Mouse (Mus musculus): Measurements from ENCODE around the gene Hadhb. TPM values are rescaled to one million over a fixed set of nuclear protein-coding genes. Genes with fewer than 3 reads are reported as not detected.

The Hadhb gene
- polyA plus RNA-seq, 1 experiment from 2014 or later: 139 TPM

DNA sequence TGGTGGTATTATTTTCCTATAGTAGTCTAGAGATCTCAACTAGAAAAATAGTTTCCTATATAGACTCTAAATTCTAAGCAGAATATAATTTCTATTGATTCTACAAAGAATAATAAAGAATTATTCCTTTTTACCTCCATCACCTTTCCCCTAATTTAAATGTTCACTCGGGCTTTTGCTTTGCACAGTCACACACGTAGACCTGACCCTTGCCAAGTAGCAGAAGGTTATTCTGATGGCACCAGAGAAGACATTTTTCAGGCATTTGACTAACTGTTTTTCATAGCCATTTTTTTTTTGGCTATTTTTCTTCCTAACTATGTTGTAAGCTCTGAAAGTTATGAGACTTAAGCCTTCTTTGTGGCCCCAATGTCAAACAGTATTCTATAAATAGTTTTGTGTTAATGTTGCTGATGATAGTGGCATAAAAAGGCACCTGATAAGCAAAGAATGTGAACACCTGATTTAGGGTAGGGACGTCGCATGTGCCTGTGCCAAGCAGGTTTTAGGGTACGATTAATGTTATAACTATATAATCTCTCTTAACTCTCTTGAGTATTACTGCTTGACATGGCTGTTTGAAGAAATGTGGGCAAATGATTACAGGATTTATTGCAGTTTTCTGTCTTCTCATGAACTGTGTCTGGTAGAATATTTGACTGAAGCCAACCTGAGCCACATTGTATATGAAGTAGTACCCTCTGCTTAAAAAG is 10.3 kb downstream of the Hadhb start:
- 88% methylated on average over 5 of the region's 5 CpGs for WGBS
- DNase-seq (ENCODE audit: low spot score) (no peak), ATAC-seq (replicated peaks; ENCODE audit: insufficient number of reproducible peaks, low FRiP score, low TSS enrichment, low read depth) (no peak)
- Histone ChIP-seq H3K4me1 (ENCODE audit: control insufficient read depth, insufficient read depth, low read length) (no peaks in the 10 kb centered on the region), H3K27me3 (ENCODE audit: control insufficient read depth, insufficient read depth, low read length) (no peaks in the 10 kb centered on the region), H3K27ac (replicated peaks; ENCODE audit: low read depth, low read length) (no peak overlapping the region), H3K4me2 (ENCODE audit: low read depth, low read length) (no peak overlapping the region), H3K4me3 (ENCODE audit: low read depth, low read length) (no peak overlapping the region), H3K9ac (replicated peaks; ENCODE audit: low read length) (no peak overlapping the region), H3K36me3 (replicated peaks; ENCODE audit: control insufficient read depth, insufficient read depth, low read depth, low read length) (no peaks in the 10 kb centered on the region; the same call in 1 of the 2 replicates), H3K9me3 (replicated peaks; ENCODE audit: control insufficient read depth, low read length) (no peaks in the 10 kb centered on the region)

DNA sequence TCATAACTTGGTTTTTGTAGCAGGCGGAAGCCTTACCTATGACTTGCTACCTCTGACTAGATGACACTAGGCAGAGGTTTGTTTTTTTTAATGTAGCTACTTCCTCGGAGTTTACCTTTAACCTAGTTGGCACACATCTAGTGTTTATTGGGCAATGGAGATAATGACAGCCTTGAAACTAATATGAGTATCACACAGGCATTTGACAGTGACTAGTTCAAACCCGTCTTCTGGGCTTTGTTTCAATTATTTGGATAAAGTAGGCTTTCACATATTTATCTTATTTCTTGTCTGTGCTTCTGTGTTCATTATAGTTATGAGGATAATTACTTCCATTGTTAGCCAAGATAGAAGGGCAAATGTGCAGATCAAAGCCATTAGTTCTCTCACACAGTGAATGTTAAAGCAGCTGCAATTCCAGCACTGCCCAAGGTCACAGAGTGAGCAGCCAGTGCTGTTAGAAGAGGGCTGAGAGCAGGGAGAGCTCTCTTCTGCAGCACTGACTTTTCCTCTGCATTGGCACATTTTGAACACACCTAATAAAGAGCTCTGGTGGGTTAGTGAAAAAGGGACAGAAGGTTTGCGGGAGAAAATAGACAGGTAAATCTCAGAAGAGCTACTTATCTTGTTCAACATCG is 15.4 kb downstream of the Hadhb start:
- no peak overlapping the region for H3K4me2 ChIP-seq (ENCODE audit: low read depth, low read length)
- DNase-seq (ENCODE audit: low spot score) (no peak), ATAC-seq (replicated peaks; ENCODE audit: insufficient number of reproducible peaks, low FRiP score, low TSS enrichment, low read depth) (no peak)
- no peaks in the 10 kb centered on the region for H3K9me3 ChIP-seq (replicated peaks; ENCODE audit: control insufficient read depth, low read length)
- no peak overlapping the region for H3K9ac ChIP-seq (replicated peaks; ENCODE audit: low read length)
- 86% methylated on average over 5 of the region's 5 CpGs for WGBS
- H3K4me3 ChIP-seq (ENCODE audit: low read depth, low read length): no peak overlapping the region
- H3K27ac ChIP-seq (replicated peaks; ENCODE audit: low read depth, low read length): no peak overlapping the region
- no peaks in the 10 kb centered on the region for H3K27me3 ChIP-seq (ENCODE audit: control insufficient read depth, insufficient read depth, low read length)
- no peaks in the 10 kb centered on the region; the same call in 1 of the 2 replicates for H3K36me3 ChIP-seq (replicated peaks; ENCODE audit: control insufficient read depth, insufficient read depth, low read depth, low read length)
- peaks cover 4% of the 10 kb centered on the region for H3K4me1 ChIP-seq (ENCODE audit: control insufficient read depth, insufficient read depth, low read length)

DNA sequence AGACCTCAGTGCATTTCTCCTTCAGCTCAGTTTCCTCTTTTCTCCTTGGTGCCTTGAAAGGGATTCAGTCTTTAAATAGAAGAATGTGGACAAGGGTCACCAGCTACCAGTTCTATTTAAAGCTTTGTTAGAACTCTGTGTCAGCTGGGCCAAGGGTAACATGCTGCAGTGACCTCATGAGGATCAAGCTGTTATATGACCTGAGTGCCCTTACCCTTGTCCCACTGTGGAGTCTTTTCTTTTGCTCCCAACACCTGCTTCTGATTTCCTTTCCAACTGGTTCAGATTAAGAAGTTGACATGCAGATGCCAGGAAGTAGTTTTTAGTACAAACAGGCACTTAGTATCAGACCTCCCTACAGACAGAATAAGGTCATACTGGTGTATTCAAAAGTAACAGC is 17.1 kb downstream of the Hadhb start:
- H3K4me2 ChIP-seq (ENCODE audit: low read depth, low read length): no peak overlapping the region
- H3K4me1 ChIP-seq (ENCODE audit: control insufficient read depth, insufficient read depth, low read length): peaks cover 4% of the 10 kb centered on the region
- peaks cover 2% of the 10 kb centered on the region; the same call in 1 of the 2 replicates for H3K36me3 ChIP-seq (replicated peaks; ENCODE audit: control insufficient read depth, insufficient read depth, low read depth, low read length)
- H3K9me3 ChIP-seq (replicated peaks; ENCODE audit: control insufficient read depth, low read length): no peaks in the 10 kb centered on the region
- H3K9ac ChIP-seq (replicated peaks; ENCODE audit: low read length): no peak overlapping the region
- H3K27ac ChIP-seq (replicated peaks; ENCODE audit: low read depth, low read length): no peak overlapping the region
- ATAC-seq (replicated peaks; ENCODE audit: insufficient number of reproducible peaks, low FRiP score, low TSS enrichment, low read depth) (peak; percentile 73), DNase-seq (ENCODE audit: low spot score) (peak; percentile 88)
- no peak overlapping the region for H3K4me3 ChIP-seq (ENCODE audit: low read depth, low read length)
- H3K27me3 ChIP-seq (ENCODE audit: control insufficient read depth, insufficient read depth, low read length): no peaks in the 10 kb centered on the region

DNA sequence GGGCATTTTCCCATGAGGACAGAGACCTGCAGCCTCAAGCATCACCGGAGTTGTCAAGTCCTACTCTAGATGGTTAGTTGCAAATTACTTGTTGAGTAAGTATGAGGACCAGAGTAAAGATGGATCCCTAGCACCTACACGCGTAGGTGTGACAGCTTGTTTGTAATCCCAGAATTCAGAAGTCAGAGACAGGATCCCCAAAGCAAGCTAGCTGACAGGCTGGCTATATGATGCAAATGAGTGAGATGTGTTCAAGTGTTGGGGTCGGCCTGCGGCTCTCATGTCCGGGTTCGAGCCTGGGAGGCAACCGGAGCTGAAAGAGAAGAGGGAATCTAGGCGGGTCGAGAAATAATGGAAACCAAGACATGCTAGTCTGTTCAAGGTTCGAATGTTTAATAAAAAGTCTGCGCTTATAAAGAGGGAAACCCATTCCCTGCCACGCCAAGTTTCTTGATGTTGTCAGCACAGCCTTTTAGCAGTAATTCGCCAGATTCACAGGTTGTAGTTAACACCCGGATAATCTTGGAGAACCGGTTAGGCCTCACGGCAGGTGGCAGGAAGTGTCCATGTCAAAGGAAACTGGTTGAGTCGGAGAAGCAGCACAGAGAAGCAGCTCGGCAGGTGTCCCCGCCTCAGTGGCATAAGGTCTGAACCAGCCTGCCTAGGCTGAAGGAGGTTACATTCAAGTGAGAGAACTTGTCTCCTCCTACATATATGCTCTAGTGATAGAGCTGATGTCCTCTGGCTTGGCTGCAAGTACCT is 18.1 kb downstream of the Hadhb start:
- DNase-seq (ENCODE audit: low spot score) (peak; percentile 35), ATAC-seq (replicated peaks; ENCODE audit: insufficient number of reproducible peaks, low FRiP score, low TSS enrichment, low read depth) (no peak)
- H3K27ac ChIP-seq (replicated peaks; ENCODE audit: low read depth, low read length): no peak overlapping the region
- H3K27me3 ChIP-seq (ENCODE audit: control insufficient read depth, insufficient read depth, low read length): no peaks in the 10 kb centered on the region
- WGBS: 41% methylated on average over 20 of the region's 20 CpGs
- no peaks in the 10 kb centered on the region for H3K9me3 ChIP-seq (replicated peaks; ENCODE audit: control insufficient read depth, low read length)
- H3K36me3 ChIP-seq (replicated peaks; ENCODE audit: control insufficient read depth, insufficient read depth, low read depth, low read length): peaks cover 2% of the 10 kb centered on the region; the same call in 1 of the 2 replicates
- peaks cover 4% of the 10 kb centered on the region for H3K4me1 ChIP-seq (ENCODE audit: control insufficient read depth, insufficient read depth, low read length)
- no peak overlapping the region for H3K9ac ChIP-seq (replicated peaks; ENCODE audit: low read length)
- H3K4me2 ChIP-seq (ENCODE audit: low read depth, low read length): no peak overlapping the region
- H3K4me3 ChIP-seq (ENCODE audit: low read depth, low read length): no peak overlapping the region

GRCm38 (mm10) chr5:30175811-30176210 is 20.8 kb downstream of the Hadhb start:
- H3K4me1 ChIP-seq (ENCODE audit: control insufficient read depth, insufficient read depth, low read length): peaks cover 4% of the 10 kb centered on the region
- no peaks in the 10 kb centered on the region for H3K27me3 ChIP-seq (ENCODE audit: control insufficient read depth, insufficient read depth, low read length)
- H3K4me2 ChIP-seq (ENCODE audit: low read depth, low read length): no peak overlapping the region
- no peak overlapping the region for H3K27ac ChIP-seq (replicated peaks; ENCODE audit: low read depth, low read length)
- H3K4me3 ChIP-seq (ENCODE audit: low read depth, low read length): no peak overlapping the region
- 30% methylated on average over 4 of the region's 4 CpGs for WGBS
- H3K36me3 ChIP-seq (replicated peaks; ENCODE audit: control insufficient read depth, insufficient read depth, low read depth, low read length): peaks cover 2% of the 10 kb centered on the region; the same call in 1 of the 2 replicates
- H3K9ac ChIP-seq (replicated peaks; ENCODE audit: low read length): no peak overlapping the region
- no peak for DNase-seq (ENCODE audit: low spot score)
- H3K9me3 ChIP-seq (replicated peaks; ENCODE audit: control insufficient read depth, low read length): no peaks in the 10 kb centered on the region
- no peak for ATAC-seq (replicated peaks; ENCODE audit: insufficient number of reproducible peaks, low FRiP score, low TSS enrichment, low read depth)

GRCm38 (mm10) chr5:30187687-30188485 is 32.8 kb downstream of the Hadhb start:
- Histone ChIP-seq H3K4me1 (ENCODE audit: control insufficient read depth, insufficient read depth, low read length) (no peaks in the 10 kb centered on the region), H3K27me3 (ENCODE audit: control insufficient read depth, insufficient read depth, low read length) (no peaks in the 10 kb centered on the region), H3K27ac (replicated peaks; ENCODE audit: low read depth, low read length) (no peak overlapping the region), H3K9me3 (replicated peaks; ENCODE audit: control insufficient read depth, low read length) (no peaks in the 10 kb centered on the region), H3K9ac (replicated peaks; ENCODE audit: low read length) (no peak overlapping the region), H3K36me3 (replicated peaks; ENCODE audit: control insufficient read depth, insufficient read depth, low read depth, low read length) (no peaks in the 10 kb centered on the region), H3K4me2 (ENCODE audit: low read depth, low read length) (no peak overlapping the region), H3K4me3 (ENCODE audit: low read depth, low read length) (no peak overlapping the region)
- 90% methylated on average over 12 of the region's 12 CpGs for WGBS
- no peak for ATAC-seq (replicated peaks; ENCODE audit: insufficient number of reproducible peaks, low FRiP score, low TSS enrichment, low read depth)
- DNase-seq (ENCODE audit: low spot score): no peak

DNA sequence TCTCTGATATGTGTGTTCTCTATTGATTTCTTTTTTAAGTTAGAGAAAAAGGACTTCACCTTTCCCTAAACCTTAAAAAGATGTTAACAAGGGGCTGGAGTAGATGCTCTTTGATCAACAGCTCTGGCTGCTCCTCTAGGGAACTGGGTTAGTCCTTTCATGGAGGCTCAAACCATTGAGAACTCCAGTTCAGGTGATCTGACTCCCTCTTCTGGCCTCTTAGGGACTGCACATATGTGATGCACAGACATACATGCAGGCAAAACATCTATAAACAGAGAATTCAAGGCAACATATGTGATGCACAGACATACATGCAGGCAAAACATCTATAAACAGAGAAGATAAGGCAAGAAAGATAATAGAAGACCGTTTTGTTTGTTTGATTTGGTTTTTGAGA is 37.4 kb downstream of the Hadhb start:
- no peak for ATAC-seq (replicated peaks; ENCODE audit: insufficient number of reproducible peaks, low FRiP score, low TSS enrichment, low read depth)
- Histone ChIP-seq H3K9me3 (replicated peaks; ENCODE audit: control insufficient read depth, low read length) (no peaks in the 10 kb centered on the region), H3K4me1 (ENCODE audit: control insufficient read depth, insufficient read depth, low read length) (no peaks in the 10 kb centered on the region), H3K4me3 (ENCODE audit: low read depth, low read length) (no peak overlapping the region), H3K4me2 (ENCODE audit: low read depth, low read length) (no peak overlapping the region), H3K36me3 (replicated peaks; ENCODE audit: control insufficient read depth, insufficient read depth, low read depth, low read length) (no peaks in the 10 kb centered on the region), H3K9ac (replicated peaks; ENCODE audit: low read length) (no peak overlapping the region), H3K27me3 (ENCODE audit: control insufficient read depth, insufficient read depth, low read length) (no peaks in the 10 kb centered on the region; the same call in 1 of the 2 replicates), H3K27ac (replicated peaks; ENCODE audit: low read depth, low read length) (no peak overlapping the region)
- 86% methylated on average over 1 of the region's 1 CpGs for WGBS
- DNase-seq (ENCODE audit: low spot score): peak; percentile 30
